Mouse (Mus musculus) forebrain, embryonic 10.5 days (tissue): ENCODE results near the gene Pcyt2. TPM values are rescaled to one million over a fixed set of nuclear protein-coding genes. Genes with fewer than 3 reads are reported as not detected.

Experiments
- DNase-seq: peaks from one replicate; pipeline ENCODE4 v3.0.0-alpha.2; 2017; ENCODE audit warnings: low spot score; ENCODE audit errors: extremely low spot score
- H3K27ac ChIP-seq: fragments of 300-500 bp; sonication (generic); 2 replicates; pipeline ENCODE4 v1.5.1; 2016; ENCODE audit warnings: mild to moderate bottlenecking
- H3K27me3 ChIP-seq: fragments of 300-500 bp; sonication (generic); 2 replicates; pipeline ENCODE4 v1.6.1; 2016; ENCODE audit warnings: mild to moderate bottlenecking; ENCODE audit not compliant: poor library complexity, severe bottlenecking
- H3K36me3 ChIP-seq: fragments of 300-500 bp; sonication (generic); replicated peaks from 2 replicates; pipeline ENCODE4 v1.6.1; 2016; ENCODE audit warnings: mild to moderate bottlenecking, moderate library complexity
- H3K4me1 ChIP-seq: fragments of 300-500 bp; sonication (generic); 2 replicates; pipeline ENCODE4 v1.6.1; 2016
- H3K4me3 ChIP-seq: fragments of 300-500 bp; sonication (generic); 2 replicates; pipeline ENCODE4 v1.5.1; 2016; ENCODE audit warnings: mild to moderate bottlenecking, moderate library complexity
- H3K9me3 ChIP-seq: fragments of 300-500 bp; sonication (generic); 2 replicates; pipeline ENCODE4 v1.6.1; 2016; ENCODE audit warnings: mild to moderate bottlenecking, moderate library complexity
- WGBS: fragments of 180-500 bp; shearing (Covaris S2); methylation state at CpG from one replicate; pipeline ENCODE4 v1.1.7; 2016; 5-methylcytosine and 5-hydroxymethylcytosine counted together
- polyA plus RNA-seq: library from polyadenylated mRNA; unstranded; fragments of >200 nt; fragmentation: Nextera tagmentation; extraction: Ambion mirVana; gene quantifications from 2 replicates; pipeline ENCODE4 v1.2.1, GENCODE M21; 2016

Gene Pcyt2
- polyA plus RNA-seq, 1 experiment from 2014 or later: 148 TPM

DNA sequence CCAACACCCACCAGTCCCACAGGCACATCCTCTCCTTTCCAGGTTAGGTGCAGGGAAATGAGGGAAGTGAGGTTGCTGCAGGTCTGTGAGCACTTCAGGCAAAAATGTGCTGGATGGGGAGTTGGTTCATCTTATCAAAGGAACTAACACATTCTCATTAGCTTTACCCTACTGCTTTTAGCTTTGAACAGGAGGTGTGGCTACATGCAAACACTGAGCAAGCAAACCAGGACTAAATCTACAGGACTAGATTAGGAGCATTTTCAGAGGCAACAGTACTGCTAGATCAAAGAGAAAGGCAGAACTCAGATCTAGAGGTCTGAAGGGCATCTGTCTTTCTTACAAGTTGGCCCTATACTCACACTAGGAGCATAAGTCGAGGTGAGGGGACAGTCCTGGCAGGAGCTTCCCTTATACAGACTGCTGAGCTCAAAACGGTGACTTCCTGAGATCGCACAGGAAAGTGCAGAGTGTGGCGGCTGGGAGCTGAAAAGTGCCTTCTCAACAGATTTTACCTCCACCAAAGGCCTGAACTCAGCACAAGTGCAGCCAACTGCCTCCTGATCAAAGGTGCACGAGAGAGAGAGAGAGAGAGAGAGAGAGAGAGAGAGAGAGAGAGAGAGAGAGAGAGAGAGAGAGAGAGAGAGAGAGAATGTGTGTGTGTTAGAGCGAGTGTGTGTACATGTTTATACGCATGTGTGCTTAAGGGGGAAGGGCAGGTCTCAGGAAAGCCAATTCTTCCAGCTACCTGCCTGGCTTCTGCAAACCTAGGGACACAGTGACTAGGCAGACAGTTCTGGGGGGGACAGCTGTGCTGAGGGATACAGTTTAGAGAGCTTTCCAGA is 13.4 kb upstream of the Pcyt2 start:
- no peaks in the 10 kb centered on the region for H3K27me3 ChIP-seq
- H3K4me1 ChIP-seq: peaks cover 63% of the 10 kb centered on the region
- WGBS: 54% methylated on average over 7 of the region's 7 CpGs
- DNase-seq: no peak
- peak overlapping the region; percentile 97 for H3K27ac ChIP-seq
- peak overlapping the region; percentile 96 for H3K4me3 ChIP-seq
- peaks cover 41% of the 10 kb centered on the region for H3K36me3 ChIP-seq
- no peaks in the 10 kb centered on the region for H3K9me3 ChIP-seq

DNA sequence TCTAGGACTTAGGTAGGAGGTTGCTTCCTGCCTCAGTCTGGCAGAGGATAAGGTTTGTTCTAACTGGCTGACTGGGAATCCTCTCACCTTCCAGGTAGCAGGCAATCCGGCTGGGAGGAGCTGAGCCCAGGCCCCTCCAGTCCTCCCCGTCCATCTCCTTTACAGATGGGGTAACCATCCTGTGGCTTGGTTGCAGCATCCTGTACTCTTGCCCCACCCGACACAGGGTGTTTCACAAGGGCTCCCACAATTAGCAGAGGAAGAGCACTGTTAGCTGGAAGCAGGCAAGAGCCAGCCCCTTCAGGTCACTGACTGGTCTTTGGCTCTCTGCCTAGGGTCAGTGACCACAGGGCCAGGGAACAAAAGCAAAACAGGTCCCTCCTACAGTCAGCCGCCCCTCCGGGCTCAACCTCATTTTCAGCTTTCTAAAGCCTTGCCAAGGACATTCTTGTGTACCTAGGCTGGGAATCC is 12.7 kb upstream of the Pcyt2 start:
- 40% methylated on average over 5 of the region's 5 CpGs for whole genome bisulfite sequencing
- no peak for DNase-seq
- Histone ChIP-seq H3K4me3 (peak overlapping the region; percentile 96), H3K27me3 (no peaks in the 10 kb centered on the region), H3K9me3 (no peaks in the 10 kb centered on the region), H3K36me3 (peaks cover 42% of the 10 kb centered on the region), H3K27ac (peak overlapping the region; percentile 62), H3K4me1 (peaks cover 66% of the 10 kb centered on the region)

DNA sequence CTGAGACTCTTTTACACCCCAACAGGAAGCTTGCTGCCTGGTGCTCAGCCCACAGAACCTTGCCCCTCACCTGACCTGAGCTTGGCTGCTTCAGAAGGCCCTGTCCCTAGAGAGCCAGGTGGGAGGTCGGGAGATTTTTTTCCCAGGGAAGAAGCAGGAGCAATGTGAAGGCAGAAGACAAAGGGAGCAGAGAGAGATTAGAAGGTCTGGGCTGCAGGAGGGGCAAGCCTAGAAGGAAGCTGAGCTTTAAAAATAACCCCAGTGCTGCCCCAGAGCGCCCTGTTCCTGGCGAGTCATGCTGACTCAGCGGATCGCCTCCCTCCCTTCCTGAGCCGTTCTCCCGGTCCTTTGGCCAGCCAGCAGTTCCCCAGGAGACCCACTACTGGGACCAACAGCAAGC is 12.2 kb upstream of the Pcyt2 start:
- WGBS: 25% methylated on average over 7 of the region's 7 CpGs
- DNase-seq: no peak
- H3K36me3 ChIP-seq: peaks cover 42% of the 10 kb centered on the region
- peak overlapping the region; percentile 62 for H3K27ac ChIP-seq
- H3K9me3 ChIP-seq: no peaks in the 10 kb centered on the region
- H3K27me3 ChIP-seq: no peaks in the 10 kb centered on the region
- H3K4me1 ChIP-seq: peaks cover 72% of the 10 kb centered on the region
- peak overlapping the region; percentile 96 for H3K4me3 ChIP-seq

DNA sequence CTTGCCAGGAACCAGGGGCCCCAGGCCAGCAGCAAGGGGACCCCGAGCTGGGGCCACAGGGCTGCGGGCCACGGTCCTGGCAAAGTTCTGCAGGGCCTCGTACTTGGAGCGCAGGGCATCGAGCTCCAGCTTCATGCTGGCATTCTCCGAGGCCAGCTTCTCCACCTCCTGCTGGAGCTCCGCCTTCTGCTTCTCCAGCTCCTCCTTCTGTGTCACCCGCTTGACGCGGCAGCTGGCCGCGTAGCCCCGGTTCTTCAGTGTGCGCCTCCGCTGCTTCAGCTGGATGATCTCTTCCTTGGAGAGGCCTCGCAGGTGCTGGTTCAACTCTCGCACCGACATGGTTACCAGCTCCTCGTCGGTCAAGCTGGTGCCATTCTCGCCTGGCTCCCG is 11.6 kb upstream of the Pcyt2 start:
- no peak for DNase-seq
- peaks cover 73% of the 10 kb centered on the region for H3K4me1 ChIP-seq
- WGBS: 82% methylated on average over 23 of the region's 23 CpGs
- H3K4me3 ChIP-seq: peak overlapping the region; percentile 96; the same call in 1 of the 2 replicates
- no peaks in the 10 kb centered on the region for H3K9me3 ChIP-seq
- no peaks in the 10 kb centered on the region for H3K27me3 ChIP-seq
- H3K36me3 ChIP-seq: peaks cover 42% of the 10 kb centered on the region
- H3K27ac ChIP-seq: peak overlapping the region; percentile 62; the same call in 1 of the 2 replicates

DNA sequence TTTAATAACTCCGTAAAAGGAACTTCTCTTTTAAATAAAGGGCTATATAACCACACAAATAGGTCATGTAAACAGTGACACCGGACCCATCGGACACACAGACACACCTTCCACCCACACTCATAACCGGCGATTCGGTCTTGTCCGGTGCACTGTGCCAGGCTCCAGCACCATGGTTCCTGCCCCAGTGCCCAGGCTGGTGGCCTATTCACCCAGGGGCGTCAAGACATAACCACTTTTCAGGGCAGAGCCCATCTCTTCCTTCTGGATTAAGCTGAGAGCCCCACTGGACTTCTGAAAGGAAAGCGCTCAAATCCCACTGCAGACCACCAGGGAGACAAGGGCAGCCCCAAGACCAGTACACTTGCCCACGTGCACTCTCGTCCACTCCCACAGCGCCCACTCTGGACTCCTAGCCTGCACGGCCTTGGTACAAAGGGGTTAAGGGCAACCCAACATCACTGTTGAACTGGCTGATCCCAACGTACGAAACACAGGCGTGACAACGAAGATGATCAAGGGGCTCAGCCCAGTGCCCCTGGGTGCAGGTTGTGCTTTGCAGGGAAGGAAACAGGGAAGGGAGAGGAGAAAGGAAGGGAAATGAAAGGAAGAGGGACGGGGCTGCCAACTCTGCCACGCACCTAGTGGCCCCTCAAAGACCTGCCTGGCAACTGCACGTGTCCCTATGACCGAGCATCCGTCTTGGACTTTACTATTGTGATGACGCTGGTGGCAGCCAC is 11.0 kb upstream of the Pcyt2 start:
- Histone ChIP-seq H3K9me3 (no peaks in the 10 kb centered on the region), H3K27me3 (no peaks in the 10 kb centered on the region), H3K36me3 (peaks cover 42% of the 10 kb centered on the region), H3K27ac (no peak overlapping the region), H3K4me1 (peaks cover 73% of the 10 kb centered on the region), H3K4me3 (peak overlapping the region; percentile 96; the same call in 1 of the 2 replicates)
- WGBS: 96% methylated on average over 23 of the region's 23 CpGs
- DNase-seq: no peak

DNA sequence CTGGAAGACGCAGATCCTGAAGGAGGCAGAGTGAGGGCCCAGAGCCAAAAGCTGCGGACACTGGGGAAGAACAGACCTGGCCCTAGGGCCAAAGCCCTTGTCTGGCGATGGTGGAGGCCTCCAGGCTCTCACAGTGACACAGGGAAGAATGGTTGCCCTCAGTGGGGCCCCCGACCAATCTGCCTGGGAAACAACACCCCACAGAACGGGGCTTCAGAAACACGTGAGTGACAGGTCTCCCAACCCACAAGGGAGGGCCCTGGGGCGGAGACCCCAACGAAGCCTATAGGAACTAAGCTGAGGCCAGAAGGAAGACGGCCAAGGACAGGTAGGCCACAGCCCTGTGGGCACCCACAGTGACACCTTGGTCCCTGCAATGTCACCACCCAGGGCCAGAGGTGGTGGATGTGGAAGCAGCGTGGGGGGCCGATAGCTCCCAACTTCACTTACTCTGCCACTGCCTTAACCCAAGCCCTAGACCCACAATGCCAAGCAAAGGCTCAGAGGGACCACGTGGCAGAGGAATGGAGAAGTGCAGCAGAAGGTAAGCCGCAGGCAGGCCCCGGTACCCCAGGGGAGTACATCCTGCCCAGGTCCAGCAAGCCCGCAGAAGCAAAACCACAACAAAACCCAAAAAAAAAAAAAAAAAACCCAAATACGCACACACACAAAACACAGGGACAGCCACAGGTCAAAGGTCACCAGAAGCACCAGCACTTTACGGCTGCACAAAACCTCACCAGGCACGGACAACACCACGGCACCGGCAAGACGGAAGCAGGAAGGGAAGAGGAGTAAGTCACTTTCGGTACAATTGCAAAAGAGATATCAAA is 9.9 kb upstream of the Pcyt2 start:
- Histone ChIP-seq H3K4me1 (peaks cover 72% of the 10 kb centered on the region), H3K27me3 (no peaks in the 10 kb centered on the region), H3K9me3 (no peaks in the 10 kb centered on the region), H3K27ac (no peak overlapping the region), H3K4me3 (no peak overlapping the region; the same call in 1 of the 2 replicates), H3K36me3 (peaks cover 51% of the 10 kb centered on the region)
- no peak for DNase-seq
- 86% methylated on average over 22 of the region's 22 CpGs for WGBS

DNA sequence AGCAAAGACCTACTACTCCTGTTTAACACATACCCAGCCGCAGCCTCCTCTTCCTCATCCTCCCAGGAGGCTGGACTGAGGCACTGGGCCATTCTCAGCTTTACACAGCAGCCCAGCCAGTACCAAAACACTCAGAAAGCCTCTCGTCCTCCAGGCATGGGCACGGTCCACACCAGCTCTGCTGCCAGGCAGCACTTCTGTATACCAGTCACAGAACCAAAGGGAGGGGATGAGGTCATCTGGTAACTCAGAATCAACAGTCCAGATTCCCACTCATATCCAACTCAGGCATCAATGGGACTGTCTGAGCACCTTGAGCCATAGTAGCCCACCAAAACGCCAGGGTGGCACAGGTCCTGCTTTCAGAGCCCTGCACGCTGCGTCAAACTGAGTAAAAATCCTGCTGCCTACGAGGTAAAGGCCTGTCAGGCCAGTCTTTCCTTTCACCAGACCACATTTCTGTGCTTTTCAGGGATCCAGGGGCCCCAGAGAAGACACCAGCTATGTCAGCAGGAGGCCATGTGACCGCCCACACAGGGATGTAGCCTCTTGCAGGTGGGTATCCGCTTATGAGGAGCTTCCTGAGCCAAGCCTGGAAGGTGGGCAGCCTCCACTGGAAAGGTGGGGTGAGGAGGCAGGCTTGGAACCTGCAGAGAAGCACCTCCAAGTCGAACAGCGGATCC is 9.2 kb upstream of the Pcyt2 start:
- no peaks in the 10 kb centered on the region for H3K27me3 ChIP-seq
- no peak overlapping the region for H3K4me3 ChIP-seq
- peaks cover 64% of the 10 kb centered on the region for H3K4me1 ChIP-seq
- H3K9me3 ChIP-seq: no peaks in the 10 kb centered on the region
- H3K36me3 ChIP-seq: peaks cover 59% of the 10 kb centered on the region
- DNase-seq: no peak
- H3K27ac ChIP-seq: no peak overlapping the region
- WGBS: 92% methylated on average over 11 of the region's 11 CpGs

DNA sequence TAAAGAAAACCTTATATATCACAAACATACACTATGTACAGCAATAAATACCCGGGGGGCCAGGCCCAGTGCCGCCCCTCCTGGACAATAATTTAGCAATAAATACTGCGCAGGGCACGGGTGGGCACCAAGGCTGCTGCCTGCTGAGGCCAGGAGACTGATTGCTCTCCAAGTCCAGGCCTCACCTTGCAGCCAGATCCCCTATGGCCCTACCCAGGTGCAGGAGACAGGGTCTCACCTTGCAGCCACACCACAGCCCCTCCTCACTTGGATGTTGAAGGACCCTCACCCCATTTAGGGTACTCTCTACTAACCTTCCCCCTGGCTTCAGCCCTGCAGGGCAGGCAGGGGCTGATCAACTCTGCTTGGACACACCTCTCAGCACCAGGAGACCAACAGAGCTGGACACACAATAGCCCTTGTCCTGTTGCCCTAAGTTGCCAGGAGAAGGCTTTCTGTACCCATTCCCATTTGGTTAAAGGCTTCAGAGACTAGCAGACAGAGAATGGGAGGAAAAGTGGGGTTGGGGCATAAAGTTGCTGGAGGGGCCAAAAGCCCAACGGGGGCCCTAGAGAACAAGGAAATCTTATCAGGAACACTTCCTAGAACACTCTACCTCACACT is 7.5 kb upstream of the Pcyt2 start, which contains the start of gene Sirt7:
Gene Sirt7, minus strand, starts transcription at position 89 of the 624 bp plus-strand sequence.
- Histone ChIP-seq H3K27ac (peak within 1 kb of the TSS; percentile 83), H3K4me3 (peak within 1 kb of the TSS; percentile 88), H3K27me3 (no peaks in the 10 kb centered on the region), H3K9me3 (no peaks in the 10 kb centered on the region), H3K4me1 (peaks cover 47% of the 10 kb centered on the region), H3K36me3 (peaks cover 75% of the 10 kb centered on the region)
- DNase-seq: no peak
- 22% methylated on average over 5 of the region's 5 CpGs for WGBS

DNA sequence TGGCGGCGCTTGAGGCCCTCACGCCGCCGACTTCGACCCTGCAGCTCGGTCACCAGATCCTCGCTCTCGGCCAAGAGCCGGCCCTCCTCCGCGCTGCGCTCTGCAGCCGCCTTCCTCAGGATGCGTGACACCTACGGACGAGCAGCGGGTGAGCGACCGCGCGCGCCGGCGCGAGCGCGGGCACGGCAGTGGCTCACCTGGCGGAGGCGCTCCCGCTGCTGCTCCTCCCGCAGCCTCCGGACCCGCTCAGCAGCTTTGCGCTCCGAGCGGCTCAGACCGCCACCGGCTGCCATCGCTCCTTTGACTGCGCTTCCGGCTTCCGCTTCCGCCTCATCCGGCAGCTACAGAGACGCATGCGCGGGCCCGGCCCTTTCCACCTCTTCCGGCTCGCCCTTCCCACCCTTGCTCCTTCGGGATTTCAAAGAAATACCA is 7.0 kb upstream of the Pcyt2 start:
- Histone ChIP-seq H3K27ac (peak overlapping the region; percentile 83), H3K4me3 (peak overlapping the region; percentile 88), H3K36me3 (peaks cover 76% of the 10 kb centered on the region), H3K4me1 (peaks cover 42% of the 10 kb centered on the region), H3K27me3 (no peaks in the 10 kb centered on the region), H3K9me3 (no peaks in the 10 kb centered on the region)
- DNase-seq: peak; percentile 82
- WGBS: under 1% methylated on average over 53 of the region's 53 CpGs

DNA sequence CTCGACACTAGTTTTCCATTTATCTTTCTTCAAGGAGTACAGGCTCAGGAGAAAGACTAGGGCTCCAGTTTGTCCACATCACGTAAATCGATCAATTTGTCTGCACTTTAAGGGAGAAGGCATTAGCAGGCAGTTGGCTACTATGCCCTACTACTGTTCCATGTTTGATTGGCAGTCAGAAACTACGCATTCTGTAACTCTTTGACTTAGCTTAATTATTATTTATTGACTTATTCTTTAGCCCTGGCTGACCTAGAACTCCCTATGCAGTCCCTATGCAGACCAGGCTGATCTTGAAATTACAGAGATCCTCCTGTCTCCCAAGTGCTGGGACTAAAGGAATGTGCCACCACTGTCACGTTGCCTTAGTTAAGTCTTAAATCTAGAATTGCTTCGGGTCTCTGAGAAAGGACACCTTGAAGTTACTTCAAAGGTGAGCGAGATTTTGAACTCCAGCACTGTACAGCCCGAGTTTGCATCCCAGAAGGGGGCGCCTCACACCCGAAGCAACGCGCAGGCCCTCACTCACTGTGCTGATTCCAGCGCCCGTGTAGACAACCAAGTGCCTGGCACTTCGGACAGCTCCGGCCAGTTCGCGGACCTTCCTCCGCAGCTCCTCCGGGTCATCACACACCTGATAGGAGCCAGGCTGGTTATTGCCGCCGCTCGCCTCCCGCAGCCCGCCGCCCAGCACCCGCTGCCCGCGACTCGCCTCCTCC is 6.4 kb upstream of the Pcyt2 start:
- peak; percentile 61 for DNase-seq
- H3K27me3 ChIP-seq: no peaks in the 10 kb centered on the region
- H3K36me3 ChIP-seq: peaks cover 75% of the 10 kb centered on the region
- no peaks in the 10 kb centered on the region for H3K9me3 ChIP-seq
- H3K27ac ChIP-seq: peak overlapping the region; percentile 83
- H3K4me3 ChIP-seq: peak overlapping the region; percentile 88
- peaks cover 36% of the 10 kb centered on the region for H3K4me1 ChIP-seq
- WGBS: 14% methylated on average over 30 of the region's 30 CpGs

DNA sequence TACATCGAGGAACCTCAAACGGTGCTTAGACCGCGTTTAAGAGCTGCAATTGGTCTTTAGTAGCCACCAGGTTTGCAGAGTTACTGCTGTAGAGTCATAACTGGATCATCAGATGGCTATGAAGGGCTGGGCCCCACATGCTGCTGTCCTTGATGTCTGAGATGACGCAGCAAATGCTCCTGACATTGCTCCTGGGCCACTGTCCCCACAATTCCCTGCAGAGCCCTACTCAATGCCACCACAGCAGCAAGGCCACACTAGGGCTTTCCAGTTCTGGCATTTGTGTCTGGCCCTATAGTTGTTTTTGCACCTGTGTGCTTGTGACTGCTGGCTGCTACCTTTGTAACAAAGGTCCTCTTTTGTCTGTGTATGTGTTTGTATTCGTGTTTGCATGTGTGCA is 5.1 kb upstream of the Pcyt2 start:
- WGBS: 91% methylated on average over 6 of the region's 6 CpGs
- Histone ChIP-seq H3K9me3 (no peaks in the 10 kb centered on the region; the same call in 1 of the 2 replicates), H3K27ac (no peak overlapping the region), H3K4me3 (no peak overlapping the region), H3K4me1 (peaks cover 41% of the 10 kb centered on the region), H3K27me3 (no peaks in the 10 kb centered on the region), H3K36me3 (peaks cover 77% of the 10 kb centered on the region)
- no peak for DNase-seq
